Mouse (Mus musculus) kidney, embryonic 14.5 days (tissue): Measurements from ENCODE around the gene Kmt2a. TPM values are rescaled to one million over a fixed set of nuclear protein-coding genes. Genes with fewer than 3 reads are reported as not detected.

Source experiments
- ATAC-seq: fragments of 200-750 bp; cut with Nextera tagmentation; 2 replicates; pipeline ENCODE4 v1.8.0; 2017; ENCODE audit warnings: moderate number of reproducible peaks, mild to moderate bottlenecking, moderate TSS enrichment, moderate library complexity; ENCODE audit not compliant: low FRiP score, low TSS enrichment
- H3K27ac ChIP-seq: fragments of 300-500 bp; sonication (generic); 2 replicates; pipeline ENCODE4 v1.5.1; 2014; ENCODE audit warnings: low read depth, mild to moderate bottlenecking, low read length, moderate library complexity, mixed read lengths
- H3K27me3 ChIP-seq: fragments of 300-500 bp; sonication (generic); 2 replicates; pipeline ENCODE4 v1.6.1; 2014; ENCODE audit warnings: mild to moderate bottlenecking, low read length; ENCODE audit not compliant: control insufficient read depth, insufficient read depth
- H3K36me3 ChIP-seq: fragments of 300-500 bp; sonication (generic); 2 replicates; pipeline ENCODE4 v1.6.1; 2014; ENCODE audit warnings: low read length, mixed read lengths; ENCODE audit not compliant: control insufficient read depth, insufficient read depth
- H3K4me1 ChIP-seq: fragments of 300-500 bp; sonication (generic); 2 replicates; pipeline ENCODE4 v1.6.1; 2014; ENCODE audit warnings: low read length, mixed read lengths; ENCODE audit not compliant: control insufficient read depth, insufficient read depth
- H3K4me2 ChIP-seq: fragments of 300-500 bp; sonication (generic); replicated peaks from 2 replicates; pipeline ENCODE4 v1.6.1; 2014; ENCODE audit warnings: low read depth, mild to moderate bottlenecking, low read length
- H3K4me3 ChIP-seq: fragments of 300-500 bp; sonication (generic); 2 replicates; pipeline ENCODE4 v1.5.1; 2014; ENCODE audit warnings: mild to moderate bottlenecking, low read length
- H3K9ac ChIP-seq: fragments of 300-500 bp; sonication (generic); 2 replicates; pipeline ENCODE4 v1.6.1; 2014; ENCODE audit warnings: low read depth, mild to moderate bottlenecking, low read length, moderate library complexity
- H3K9me3 ChIP-seq: fragments of 300-500 bp; sonication (generic); 2 replicates; pipeline ENCODE4 v1.6.1; 2016; ENCODE audit warnings: low read length; ENCODE audit not compliant: control insufficient read depth
- WGBS: fragments of 180-500 bp; shearing (Covaris S2); extraction: QIAGEN DNeasy Blood & Tissue Kit; methylation state at CpG from one replicate; pipeline ENCODE4 v1.1.7; 2014; 5-methylcytosine and 5-hydroxymethylcytosine counted together
- polyA plus RNA-seq: library from polyadenylated mRNA; unstranded; fragments of >200 nt; fragmentation: Nextera tagmentation; extraction: Ambion mirVana; gene quantifications from 2 replicates; pipeline ENCODE4 v1.2.1, GENCODE M21; 2014

Gene Kmt2a
- polyA plus RNA-seq, 1 experiment from 2014 or later = 14.9 TPM

- H3K4me1 ChIP-seq = peaks cover 16% of the 10 kb centered on the region
- H3K9me3 ChIP-seq = no peaks in the 10 kb centered on the region
- H3K36me3 ChIP-seq = peaks cover 22% of the 10 kb centered on the region
- H3K9ac ChIP-seq = no peak overlapping the region
- 54% methylated on average over 2 of the region's 2 CpGs for WGBS
- no peak overlapping the region for H3K27ac ChIP-seq
- H3K4me3 ChIP-seq = no peak overlapping the region
- no peak overlapping the region for H3K4me2 ChIP-seq
- no peaks in the 10 kb centered on the region for H3K27me3 ChIP-seq
- ATAC-seq = no peak
These were observed 120.2 kb downstream of the Kmt2a start for GRCm38 (mm10) chr9:44760873-44761272.

Other genes starting within 250 kb of the Kmt2a start
- gene Treh, start 208.1 kb downstream of the Kmt2a start, polyA plus RNA-seq = not detected in 2 replicates
- gene Phldb1, start 146.1 kb downstream of the Kmt2a start, polyA plus RNA-seq = 24.9 and 28.7 TPM in 2 replicates
- 116 and 219 TPM in 2 replicates for gene Arcn1, start 113.5 kb downstream of the Kmt2a start, polyA plus RNA-seq
- 122 and 131 TPM in 2 replicates for gene Ift46, start 113.4 kb downstream of the Kmt2a start, polyA plus RNA-seq
- 8.1 and 10.8 TPM in 2 replicates for gene Tmem25, start 82.0 kb downstream of the Kmt2a start, polyA plus RNA-seq
- 22.5 and 31.0 TPM in 2 replicates for gene Ttc36, start 78.2 kb downstream of the Kmt2a start, polyA plus RNA-seq
- 674 and 931 TPM in 2 replicates for gene Atp5l, start 39.4 kb upstream of the Kmt2a start, polyA plus RNA-seq
- gene Ube4a, start 84.3 kb upstream of the Kmt2a start, polyA plus RNA-seq = 25.6 and 38.2 TPM in 2 replicates
- gene Cd3g, start 99.1 kb upstream of the Kmt2a start, polyA plus RNA-seq = not detected in 2 replicates
- gene Cd3d, start 100.5 kb upstream of the Kmt2a start, polyA plus RNA-seq = not detected in 2 replicates
- not detected in 2 replicates for gene Cd3e, start 128.3 kb upstream of the Kmt2a start, polyA plus RNA-seq
- gene Mpzl2, start 158.5 kb upstream of the Kmt2a start, polyA plus RNA-seq = 11.0 and 22.2 TPM in 2 replicates
- 2.3 and 3.0 TPM in 2 replicates for gene Mpzl3, start 173.9 kb upstream of the Kmt2a start, polyA plus RNA-seq
- gene Jaml, start 197.9 kb upstream of the Kmt2a start, polyA plus RNA-seq = 0.46 TPM in 1 of 2 replicates, not detected in the other
- 4.6 and 5.3 TPM in 2 replicates for gene Scn2b, start 236.5 kb upstream of the Kmt2a start, polyA plus RNA-seq